Mouse (Mus musculus) granulocyte monocyte progenitor cell, adult 5-6 weeks (primary cell): Measurements from ENCODE around the gene Ercc2. TPM values are rescaled to one million over a fixed set of nuclear protein-coding genes. Genes with fewer than 3 reads are reported as not detected.
A peak's percentile ranks its signal among the peaks of the same experiment; 100 is the strongest.

Experiments used
- ATAC-seq: replicated peaks from 2 replicates; pipeline ENCODE4 v1.8.0; 2016; ENCODE audit warnings: mild to moderate bottlenecking, moderate TSS enrichment, inconsistent platforms; ENCODE audit not compliant: poor library complexity, severe bottlenecking
- total RNA-seq, 2 experiments: library from RNA; stranded (forward) in 1 of 2; stranded (reverse) in 1 of 2; fragments of 200-712, 200-1000 nt in 1 of 2; fragments of >200 nt in 1 of 2; fragmentation: Nextera tagmentation in 1 of 2; gene quantifications; 2 replicates each; pipeline ENCODE4 v1.2.3; 2014 to 2017

Gene Ercc2
- total RNA-seq, 2 experiments from 2014 or later, result 10.7 to 31.9 TPM

DNA sequence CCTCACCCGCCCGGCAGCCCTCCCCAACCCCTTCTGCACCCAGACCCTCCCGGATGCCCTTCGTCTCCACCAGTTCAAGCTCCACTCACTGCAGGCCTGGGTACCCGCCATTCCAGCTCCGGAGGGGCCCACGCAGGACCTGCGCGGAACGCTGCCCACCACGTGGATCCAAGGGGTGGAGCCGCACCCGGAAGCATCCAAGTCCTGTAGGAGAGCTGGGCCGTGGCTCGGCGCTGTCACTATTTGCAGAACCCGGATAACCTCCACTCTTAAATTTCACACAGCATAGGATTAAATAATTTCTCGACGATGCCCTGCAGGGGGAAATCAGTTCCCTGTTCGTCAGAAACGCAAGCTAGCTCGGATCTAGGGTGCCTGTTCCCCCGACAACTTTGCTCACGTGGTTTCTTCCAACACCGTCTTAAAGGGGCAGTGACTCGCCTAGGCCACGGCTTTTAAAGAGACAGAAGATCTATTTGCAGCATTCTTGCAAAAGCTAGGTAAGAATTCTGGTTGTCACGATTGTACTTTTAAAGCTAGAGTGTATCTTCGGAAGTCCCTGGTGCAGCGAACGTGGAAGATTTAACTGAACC, 22.4 kb upstream of the Ercc2 start, which contains the start of the genes Cd3eap and Ppp1r13l:
Gene Cd3eap, minus strand, starts transcription at position 185 of the 593 bp plus-strand sequence.
Gene Ppp1r13l, plus strand, starts transcription at position 451 of the 593 bp plus-strand sequence.
- peak; percentile 43 for ATAC-seq

DNA sequence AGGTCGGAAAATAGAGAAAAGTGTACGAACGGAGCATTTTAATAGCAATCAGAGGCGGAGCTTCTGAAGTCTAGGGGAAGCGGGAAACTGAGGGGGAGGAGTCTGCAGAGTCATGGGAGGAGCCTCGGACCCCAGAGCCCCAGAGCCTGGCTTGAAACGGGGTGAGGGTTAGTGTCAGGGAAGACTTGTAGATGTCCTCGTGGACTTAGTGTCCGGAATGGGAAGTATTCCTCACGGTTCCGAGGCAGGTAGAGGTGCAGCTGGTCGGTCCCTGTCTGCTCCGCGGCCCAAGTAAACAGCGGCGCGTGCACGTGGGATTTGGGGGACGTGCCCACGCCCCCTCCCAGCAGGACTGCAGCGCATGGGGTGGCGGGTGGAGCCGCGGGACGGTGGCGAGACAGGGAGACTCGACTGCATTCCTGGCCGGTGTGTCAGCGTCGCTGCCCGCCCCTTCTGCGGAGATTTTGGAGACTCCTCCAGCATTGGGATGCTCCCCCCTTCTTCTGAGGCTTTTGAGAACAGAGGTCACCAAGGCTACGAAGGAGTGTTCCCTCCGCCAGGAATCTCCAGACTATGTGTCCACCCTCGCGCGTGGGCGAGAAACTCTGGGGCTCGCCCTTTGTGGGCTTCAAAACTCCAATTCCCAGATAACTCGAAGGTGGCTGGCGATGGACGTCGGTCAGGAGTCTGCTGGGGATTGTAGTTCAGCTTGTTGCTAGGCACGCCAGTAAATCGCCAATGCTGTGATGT, 21.7 kb upstream of the Ercc2 start:
- ATAC-seq, result peak; percentile 52

DNA sequence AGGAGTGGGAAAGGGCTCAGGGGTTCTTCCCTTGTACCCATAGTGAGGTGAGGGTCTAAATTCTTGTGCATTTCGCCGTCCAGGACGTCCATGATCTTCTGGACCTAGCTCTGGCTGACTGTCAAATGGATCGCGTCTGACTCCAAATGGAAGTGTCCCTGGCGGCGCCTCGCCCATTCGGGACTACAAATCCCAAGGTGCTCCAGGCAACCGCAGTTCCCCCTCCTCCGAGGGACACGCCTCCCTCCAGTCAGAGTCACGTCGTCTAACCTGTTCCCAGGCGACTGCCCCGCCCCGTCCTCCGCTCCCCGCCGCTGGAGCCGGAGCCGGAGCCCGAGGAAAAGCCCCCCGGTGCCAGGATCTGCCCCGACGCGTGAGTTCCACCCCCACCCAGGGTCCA, 20.9 kb upstream of the Ercc2 start:
- ATAC-seq, result peak; percentile 67

DNA sequence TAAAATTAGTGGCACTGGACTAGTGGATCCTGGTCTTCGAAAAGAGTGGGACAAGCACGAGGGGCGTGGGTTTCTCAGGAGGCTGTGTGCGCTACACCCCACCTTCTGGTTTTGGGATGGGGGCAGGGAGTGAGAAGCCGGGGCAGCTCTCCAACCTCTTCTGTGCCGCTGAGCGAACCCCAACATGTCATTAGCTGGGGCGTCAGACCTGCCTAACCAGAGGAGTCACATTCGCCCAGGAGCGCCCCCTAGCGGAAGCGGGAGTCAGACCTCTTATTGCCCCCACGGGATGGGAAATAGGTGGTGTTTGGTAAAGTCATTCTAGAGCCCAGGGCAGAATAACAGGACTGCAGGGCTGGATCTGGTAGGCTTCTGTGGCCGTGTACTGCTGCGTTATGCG, 20.1 kb upstream of the Ercc2 start:
- ATAC-seq, result peak; percentile 10; the same call in 1 of the 2 replicates

DNA sequence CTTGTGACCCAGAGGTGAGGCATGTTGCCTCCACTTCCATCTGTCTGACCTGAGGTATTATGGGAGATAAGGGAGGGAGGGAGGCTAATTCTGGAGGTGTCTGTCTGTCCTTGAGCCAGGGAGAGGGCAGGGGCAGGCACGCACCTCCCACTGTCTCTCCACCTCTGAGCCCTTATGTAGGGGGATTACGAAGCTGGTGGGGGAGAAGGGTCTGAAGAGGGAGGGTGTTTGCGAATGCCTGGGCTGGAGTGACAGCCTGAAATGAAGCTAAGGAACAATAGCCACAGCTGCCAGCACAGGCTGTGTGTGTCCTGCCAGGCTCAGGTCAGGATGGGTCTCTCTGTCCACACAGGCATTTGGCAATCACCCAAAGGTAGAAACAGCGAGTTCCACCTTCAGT, 19.5 kb upstream of the Ercc2 start:
- ATAC-seq, result no peak

DNA sequence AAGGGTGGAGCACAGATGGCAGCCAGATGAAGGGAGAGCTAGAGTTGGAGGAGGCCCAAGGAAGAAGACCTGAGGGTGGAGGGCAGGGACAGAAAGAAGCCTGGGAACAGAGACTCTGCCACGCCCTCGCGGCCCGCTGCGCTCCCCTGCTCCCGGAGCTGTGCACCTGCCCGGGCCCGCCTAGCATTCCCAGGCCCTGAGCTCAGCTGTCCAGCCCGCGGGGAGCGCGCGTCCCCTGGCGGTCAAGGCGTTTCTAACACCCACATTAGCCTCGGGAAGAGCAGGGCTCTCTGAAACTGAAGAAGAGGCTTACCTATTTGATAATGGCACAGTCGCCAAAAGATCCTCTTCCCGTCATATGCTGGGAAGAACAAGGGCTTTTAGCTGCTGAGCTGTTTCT, 17.9 kb upstream of the Ercc2 start:
- ATAC-seq, result peak; percentile 31

DNA sequence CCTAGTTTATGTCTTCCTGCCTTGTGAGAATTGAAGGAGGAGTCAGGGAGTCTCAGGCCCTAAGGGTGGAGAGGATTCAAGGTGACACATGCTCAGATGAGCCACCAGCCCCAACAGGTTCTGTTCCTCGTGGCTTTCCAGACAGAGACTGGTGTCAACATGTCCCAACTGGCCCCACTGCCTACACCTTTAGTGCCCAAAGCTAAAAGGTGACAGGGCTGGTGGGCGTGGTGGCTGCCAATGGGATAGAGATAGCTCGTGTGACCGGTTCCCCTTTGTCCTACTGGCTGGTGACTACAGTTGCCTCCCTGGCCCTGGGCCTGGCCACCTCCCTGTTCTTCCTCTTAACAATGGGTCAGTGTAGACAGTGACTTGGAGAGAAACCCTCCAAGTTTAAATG, 16.4 kb upstream of the Ercc2 start:
- ATAC-seq, result no peak

DNA sequence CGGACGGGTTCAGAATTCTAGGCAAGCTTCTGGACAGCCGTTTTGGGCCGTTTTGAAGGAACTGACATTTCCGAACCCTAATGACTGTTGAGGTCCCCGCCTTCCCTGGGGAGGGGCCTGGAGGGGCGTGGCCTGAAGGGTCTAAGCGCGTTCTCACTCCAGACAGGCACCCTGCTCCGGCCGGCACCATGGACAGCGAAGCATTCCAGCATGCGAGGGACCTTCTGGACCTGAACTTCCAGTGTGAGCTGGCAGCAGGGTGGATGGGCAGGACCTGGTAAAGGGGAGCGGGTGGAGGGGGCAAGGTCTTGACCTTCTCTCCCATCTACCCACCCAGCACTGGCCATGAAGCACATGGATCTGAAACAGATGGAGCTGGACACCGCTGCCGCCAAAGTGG, 13.4 kb upstream of the Ercc2 start:
- ATAC-seq, result 0 out of 2 replicates have a peak, but pooled peaks have one; percentile 13

DNA sequence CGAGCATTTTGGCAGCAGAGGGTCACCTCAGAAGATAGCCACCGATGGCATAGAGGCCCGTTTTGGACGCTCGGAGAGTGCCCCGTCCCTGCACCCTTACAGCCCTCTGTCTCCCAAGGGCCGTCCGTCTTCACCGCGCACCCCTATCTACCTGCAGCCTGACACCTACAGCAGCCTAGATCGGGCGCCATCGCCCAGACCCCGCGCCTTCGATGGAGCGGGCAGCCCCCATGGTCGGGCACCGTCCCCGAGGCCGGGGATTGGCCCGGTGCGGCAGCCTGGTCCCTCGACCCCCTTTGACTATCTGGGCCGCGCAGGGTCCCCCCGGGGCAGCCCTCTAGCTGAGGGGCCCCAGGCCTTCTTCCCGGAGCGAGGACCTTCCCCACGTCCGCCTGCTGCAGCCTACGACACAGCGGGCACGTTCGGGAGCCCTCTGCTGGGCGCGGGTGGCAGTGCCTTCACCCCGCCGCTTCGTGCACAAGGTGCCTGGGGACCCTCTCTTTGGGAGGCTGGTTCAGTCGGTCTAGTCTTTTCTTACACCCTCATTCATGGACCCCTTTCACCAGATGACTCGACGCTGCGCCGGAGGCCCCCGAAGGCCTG, 11.9 kb upstream of the Ercc2 start:
- ATAC-seq, result peak; percentile 92

DNA sequence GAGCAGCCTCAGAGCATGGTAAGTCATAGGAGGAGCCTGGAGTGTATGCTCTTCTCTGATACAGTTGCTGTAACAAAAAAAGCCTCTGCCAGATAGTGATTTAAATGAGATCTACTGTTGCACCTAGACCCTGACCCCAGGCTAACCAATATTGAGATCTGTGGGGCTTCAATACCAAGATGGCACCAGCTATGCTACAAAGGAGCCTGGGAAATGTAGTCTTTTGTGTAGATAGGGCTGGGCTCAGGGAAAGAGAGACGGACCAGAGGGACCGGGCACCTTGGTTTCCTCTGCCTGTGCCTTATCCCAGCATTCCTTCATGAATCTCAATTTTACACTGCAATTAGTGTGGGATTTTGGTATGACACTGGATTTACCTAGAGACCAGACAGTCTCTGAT, 8.4 kb upstream of the Ercc2 start:
- ATAC-seq, result no peak

DNA sequence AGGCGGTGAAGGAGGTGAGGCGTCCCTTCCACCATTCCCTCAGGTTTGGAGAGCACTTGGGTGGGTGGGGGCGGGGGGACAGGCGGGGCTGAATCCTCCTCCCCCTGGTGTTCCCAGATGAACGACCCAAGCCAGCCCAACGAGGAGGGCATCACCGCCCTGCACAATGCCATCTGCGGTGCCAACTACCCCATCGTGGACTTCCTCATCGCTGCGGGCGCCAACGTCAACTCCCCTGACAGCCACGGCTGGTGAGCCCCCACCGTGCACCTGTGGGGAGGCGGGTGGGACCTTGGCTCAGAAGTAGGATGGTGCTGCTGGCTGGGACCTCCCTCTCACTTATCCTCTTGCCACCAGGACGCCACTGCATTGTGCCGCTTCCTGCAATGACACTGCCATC, 6.4 kb upstream of the Ercc2 start:
- no peak for ATAC-seq

DNA sequence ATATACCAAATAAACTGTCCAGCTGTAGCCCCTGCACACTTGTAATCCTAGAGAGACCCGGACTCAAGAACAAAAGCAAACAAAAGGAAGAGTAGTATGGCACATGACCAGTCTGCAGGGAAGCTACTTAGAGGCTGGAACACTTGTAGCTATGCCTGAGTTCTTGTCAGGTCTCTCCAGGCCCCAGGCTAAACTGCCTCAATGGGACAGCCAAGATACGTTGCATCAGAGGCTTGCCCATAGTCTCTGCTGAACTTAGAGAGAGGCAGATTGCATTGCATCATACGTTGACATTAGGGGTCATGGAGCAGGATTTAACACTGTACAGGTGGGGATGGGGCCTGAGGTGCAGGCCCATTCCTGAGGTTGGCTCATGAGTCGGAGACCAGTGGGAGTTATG, 5.8 kb upstream of the Ercc2 start:
- ATAC-seq, result no peak

DNA sequence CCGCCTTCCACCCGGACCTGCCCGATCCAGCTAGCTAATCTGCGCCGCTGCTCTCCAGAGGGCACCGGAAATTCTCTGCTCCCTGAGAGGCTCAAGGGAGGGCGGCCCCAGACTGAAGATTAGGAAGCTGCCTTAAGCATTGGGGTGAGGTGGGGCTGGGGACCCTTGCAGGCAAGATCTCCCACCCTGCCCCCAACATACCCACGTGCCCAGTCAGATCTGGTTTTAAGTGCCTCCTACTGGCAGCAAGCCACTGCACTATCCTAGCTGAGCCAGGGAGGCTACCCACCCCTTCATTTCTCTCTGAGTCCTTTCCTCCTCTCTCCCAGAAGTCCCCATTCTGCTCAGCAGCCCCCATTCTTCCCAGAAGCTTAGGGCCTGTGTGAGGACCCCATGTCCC, 3.8 kb upstream of the Ercc2 start:
- no peak for ATAC-seq

DNA sequence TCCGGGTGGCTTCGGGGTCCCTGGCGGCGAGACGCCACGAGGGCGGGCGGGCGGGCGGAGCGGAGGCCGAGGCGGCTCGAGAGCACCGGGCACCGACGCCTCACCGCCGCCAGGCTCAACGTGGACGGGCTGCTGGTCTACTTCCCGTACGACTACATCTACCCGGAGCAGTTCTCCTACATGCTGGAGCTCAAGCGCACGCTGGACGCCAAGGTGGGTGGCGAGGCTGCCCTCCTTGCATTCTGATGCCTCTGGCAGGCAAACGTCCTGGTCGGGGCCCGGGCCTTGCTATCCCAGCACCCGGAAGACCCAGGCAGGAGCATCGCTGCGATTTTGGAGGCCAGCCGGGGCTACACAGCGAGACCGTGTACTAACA, 344 bp downstream of the Ercc2 start:
- ATAC-seq, result peak; percentile 72

DNA sequence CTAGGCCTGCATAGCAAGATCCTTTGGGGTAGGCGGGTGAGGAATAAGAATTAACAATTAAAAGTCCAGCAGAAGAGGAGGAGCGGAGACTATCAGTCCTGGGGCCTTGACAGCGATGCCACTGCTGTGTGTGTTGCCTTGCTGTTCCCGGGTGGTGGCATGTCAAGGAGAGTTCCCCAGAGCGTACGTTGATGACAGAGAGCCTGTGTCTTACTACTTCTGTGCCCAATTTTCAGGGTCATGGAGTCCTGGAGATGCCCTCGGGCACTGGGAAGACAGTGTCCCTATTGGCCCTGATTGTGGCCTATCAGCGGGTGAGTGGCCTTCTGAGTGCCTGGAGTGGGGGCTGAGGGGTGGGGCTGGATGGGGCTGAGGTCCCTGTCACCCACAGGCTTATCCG, 1.9 kb downstream of the Ercc2 start:
- ATAC-seq, result no peak

DNA sequence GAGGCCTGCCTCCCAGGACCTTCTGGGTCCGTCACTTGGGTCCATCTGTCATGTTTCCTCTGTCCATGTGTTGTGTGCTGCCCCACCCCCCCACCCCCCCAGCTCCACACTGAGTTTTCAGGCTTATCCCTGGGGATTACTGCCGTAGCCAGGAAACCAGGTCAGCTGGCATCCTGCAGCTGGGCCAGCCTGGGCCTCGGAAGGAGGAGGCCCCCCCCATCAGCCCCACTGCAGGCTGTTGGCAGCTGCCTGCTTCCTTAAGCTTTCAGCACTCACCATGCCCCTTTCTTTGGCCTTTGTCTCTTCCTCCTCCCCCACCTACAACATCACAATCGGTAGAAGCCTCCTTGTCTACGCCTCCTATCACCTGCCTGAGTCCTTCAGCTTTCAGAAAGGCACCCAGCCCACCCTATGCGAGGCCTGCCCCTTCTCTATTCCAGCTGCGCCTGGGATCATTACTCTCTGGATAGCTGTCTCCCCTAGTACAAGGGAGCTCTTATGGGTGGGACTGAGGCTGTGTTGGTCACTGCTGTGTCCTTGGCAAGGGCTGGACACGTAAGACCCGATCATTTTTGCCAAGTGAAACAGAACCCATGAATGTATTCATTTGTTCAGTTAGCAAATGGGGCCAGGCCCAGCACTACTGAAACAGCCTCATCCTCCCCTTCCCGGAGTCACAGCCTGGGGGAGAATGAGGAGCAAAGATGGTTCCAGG, 7.0 kb downstream of the Ercc2 start:
- ATAC-seq, result no peak

DNA sequence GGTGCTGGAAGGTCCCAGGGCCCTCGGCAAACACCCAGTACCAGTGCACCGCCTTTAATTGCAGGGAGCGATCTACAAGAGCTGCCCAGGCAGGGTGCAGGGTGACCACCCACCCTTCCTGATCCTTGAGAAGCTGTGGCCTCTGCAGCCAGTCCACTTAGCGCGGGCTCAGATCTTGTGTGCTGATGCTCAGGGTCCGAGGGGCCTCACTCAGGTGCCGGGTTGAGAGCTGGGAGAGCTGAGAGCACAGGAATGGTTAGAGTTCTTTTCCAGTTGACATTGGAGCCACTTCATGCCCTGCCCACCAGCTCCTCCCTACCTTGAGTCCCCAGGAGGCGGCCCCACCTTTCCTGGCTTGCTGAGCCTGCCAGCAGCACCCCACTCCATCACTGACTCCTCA, 12.7 kb downstream of the Ercc2 start:
- ATAC-seq, result no peak

DNA sequence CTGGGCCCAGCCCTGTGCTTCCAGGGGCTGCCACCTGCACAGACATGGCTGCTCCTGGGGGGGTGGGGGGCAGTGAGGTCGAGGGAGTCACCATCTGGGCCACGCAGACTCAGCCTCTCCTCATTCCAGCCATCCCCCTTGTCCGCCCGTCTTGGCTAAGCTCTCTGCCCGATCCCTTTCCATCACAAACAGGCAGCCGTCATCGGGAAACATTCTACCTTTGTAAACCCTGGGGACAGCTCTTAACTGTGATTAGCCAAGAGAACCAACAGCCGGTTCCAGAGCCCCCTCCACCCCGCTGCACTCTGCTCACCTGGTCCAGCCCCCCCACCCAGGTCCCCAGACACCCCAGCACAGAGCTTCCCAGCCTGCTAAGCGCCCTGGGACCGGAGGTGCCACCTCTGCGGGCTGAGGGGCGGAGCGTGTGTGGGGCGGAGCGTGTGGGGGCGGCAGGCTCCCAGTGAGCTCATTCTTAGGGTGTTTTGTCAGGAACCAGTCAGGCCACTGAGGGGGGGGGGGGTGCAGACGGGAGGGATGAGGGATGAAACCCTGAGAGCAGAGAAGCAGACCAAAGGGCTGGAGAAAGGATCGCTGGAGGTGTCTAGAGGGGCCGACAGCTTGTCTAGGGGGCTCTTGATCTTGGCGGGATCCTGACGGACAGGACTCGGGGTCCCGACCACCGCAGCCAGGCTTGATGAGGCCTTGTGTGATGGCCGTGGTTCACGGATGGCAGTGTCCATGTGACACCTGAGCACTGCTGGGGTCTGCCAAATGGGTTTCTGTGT, 17.9 kb downstream of the Ercc2 start:
- peak; percentile 75 for ATAC-seq

DNA sequence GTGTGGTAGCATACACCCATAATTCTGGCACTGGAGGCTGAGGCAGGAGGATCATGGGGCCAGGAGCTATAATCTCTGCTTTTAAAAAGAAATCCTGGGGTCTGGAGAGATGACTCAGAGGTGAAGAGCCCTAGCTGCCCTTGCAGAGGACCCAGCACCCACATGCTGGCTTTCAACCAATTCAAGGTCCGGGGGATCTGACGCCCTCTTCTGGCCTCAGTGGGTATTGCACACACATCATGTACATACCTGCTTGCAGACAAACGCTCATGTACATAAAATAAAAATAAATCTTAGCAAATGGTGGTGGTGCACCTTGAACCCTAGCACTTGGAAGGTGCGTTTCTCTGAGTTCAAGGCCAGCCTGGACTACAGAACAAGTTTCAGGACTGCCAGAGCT, 19.1 kb downstream of the Ercc2 start:
- ATAC-seq, result no peak

DNA sequence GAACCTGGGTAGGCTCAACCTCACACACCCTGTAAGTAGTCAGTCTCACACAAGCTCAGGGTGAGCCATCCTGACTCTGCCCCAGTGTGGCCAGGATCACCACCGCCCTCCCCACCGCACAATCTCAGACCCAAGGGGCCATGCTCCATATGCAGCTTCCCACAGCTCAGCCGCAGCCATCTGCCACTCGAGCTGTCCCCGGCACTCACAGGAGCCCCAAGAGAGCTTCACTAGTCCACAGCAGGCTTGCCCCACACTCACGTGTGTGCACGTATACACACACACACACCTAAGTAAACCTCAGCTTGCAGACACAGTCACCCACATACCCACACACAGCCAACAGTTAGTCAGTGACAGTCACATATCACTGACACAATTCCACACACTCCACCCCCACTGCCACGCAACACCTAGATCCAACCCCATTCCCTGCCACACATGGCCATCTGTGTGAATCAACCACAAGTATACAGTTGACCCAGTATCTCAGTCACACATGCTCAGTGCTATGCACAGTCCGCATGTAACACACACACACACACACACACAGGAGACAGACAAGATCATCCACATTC, 20.8 kb downstream of the Ercc2 start:
- ATAC-seq, result no peak
